Mouse (Mus musculus): Measurements from ENCODE around the gene Dusp3.

GRCm38 (mm10) chr11:101966965-101967614 lies 19.7 kb downstream of the Dusp3 start, which contains the start of gene Sost:
- no peak for TF ChIP-seq EP300 (IDR thresholded peaks at IDR 0.05; ENCODE audit: low read depth)
- TF ChIP-seq CTCF (IDR thresholded peaks at IDR 0.05; ENCODE audit: low read depth): no peak

Measured in liver, postnatal 0 days (tissue).